Mouse (Mus musculus): ENCODE data around the gene Hecw2.

Gene Hecw2

DNA sequence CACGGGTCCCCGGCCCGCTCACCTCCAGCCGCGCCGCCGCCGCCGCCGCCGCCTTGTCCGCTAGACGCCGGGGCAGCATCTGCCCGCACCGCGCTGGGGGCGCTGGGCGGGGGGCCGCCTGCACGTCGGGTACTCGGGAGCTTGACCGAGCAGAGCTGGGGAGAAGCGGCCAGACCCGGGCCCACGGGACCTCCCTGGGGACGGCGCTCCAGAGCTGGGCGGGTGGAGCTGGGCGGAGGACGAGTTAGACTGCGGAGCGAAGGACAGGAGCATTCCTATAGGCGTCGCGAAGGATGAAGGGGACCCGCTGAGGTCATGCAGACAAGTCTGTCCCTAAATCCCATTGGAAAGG, at the start of gene Hecw2:
Gene Hecw2, minus strand, starts transcription at position 215 of the 352 bp plus-strand sequence.
- DNase-seq (ENCODE audit: low spot score), result no peak

- no peak for DNase-seq (ENCODE audit: low spot score)
These were observed 47.8 kb upstream of the Hecw2 start for GRCm38 (mm10) chr1:54242722-54243121.

GRCm38 (mm10) chr1:54220273-54220672, 25.3 kb upstream of the Hecw2 start:
- DNase-seq (ENCODE audit: low spot score), result no peak

DNA sequence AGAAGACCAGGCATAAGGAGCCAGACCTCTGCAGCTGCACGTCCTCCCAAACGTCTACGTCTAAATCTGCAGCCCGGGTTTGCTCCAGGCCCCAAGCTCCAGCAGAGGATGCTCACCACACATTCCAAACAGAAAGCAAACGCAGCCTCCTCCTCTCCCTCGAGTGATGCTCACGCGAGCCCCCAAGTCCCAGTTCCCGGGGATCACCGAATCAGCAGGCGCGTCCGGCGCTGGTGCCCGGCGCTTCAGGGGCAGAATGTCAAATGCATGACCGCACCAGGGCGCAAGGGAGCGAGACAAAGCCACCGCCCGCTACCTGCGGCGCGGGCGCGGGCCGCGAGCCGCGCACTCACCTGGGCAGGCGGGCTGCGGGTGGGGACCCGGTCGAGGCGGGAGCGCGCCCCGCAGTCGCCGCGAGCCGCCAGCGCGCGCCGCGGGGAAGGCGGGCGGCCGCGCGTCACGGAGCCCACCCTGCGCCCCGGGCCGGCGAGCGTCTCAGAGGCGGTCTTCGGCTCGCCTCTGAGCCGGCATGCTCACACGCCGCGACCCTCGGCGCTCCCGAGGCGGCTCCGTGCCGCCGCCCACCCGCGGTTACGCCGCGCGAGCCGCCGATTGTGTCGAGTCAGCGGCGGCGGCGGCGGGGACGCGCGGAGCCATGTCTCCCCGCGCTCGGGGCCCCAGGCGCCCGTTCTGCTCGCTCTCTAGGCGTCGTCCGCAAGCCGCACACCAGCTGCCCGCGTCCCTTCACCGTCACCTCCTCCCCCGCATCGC, 600 bp downstream of the Hecw2 start:
- peak; percentile 55 for DNase-seq (ENCODE audit: low spot score)

DNA sequence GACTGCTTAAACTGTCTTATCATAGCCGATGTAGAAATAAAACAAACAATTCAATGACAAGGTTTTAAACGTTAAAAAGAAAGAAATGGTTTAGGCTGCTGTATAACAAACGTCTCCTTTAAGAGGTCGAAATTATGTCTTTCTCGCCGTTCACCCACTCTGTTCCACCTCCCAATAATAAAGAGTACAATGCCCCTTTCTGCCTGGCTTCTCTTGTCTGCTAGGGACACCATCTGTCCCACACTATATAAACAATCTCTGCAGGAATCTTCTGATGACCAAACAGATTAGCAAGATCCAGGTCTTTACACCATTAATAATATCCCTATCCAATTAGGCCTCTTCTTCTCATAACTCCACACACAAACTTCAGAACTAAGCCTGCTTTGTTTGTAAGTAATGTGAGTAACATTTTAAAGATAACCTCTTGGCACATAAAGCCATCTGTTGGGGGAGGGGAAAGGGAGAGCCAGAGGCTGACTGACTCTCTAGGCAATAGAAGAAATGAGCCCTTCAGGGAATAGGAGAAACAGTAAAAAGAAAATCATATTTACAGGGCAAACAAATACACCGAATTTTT, 1.7 kb downstream of the Hecw2 start:
- DNase-seq (ENCODE audit: low spot score), result no peak

- DNase-seq (ENCODE audit: low spot score), result no peak
These were observed 7.4 kb downstream of the Hecw2 start for GRCm38 (mm10) chr1:54187579-54187978.

GRCm38 (mm10) chr1:54186347-54186746, 8.6 kb downstream of the Hecw2 start:
- DNase-seq (ENCODE audit: low spot score), result no peak

- no peak for DNase-seq (ENCODE audit: low spot score)
These were observed 14.3 kb downstream of the Hecw2 start for GRCm38 (mm10) chr1:54180663-54181062.

GRCm38 (mm10) chr1:54179179-54179578, 15.8 kb downstream of the Hecw2 start:
- no peak for DNase-seq (ENCODE audit: low spot score)

- no peak for DNase-seq (ENCODE audit: low spot score)
These were observed 18.4 kb downstream of the Hecw2 start for GRCm38 (mm10) chr1:54176592-54176991.

GRCm38 (mm10) chr1:54168014-54168413, 27.0 kb downstream of the Hecw2 start:
- DNase-seq (ENCODE audit: low spot score), result no peak

DNA sequence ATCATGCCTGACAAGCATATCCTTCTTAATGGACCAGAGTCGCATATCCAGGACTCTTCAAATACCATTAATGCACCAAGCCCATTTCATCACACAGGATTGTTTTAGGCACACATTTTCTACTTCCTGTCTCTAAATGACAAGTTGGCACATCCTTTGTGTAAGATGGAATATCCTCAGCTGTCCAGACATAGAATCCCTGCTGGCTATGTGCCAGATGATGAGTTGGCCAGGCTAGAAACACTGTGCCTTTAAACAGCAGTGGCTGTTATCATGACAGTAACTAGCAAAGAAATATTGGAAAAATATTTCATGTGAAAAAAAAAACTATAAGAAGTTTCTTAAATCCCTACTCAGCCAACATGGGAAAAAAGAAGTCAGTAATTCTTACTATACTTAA, 35.4 kb downstream of the Hecw2 start:
- DNase-seq (ENCODE audit: low spot score), result no peak

DNA sequence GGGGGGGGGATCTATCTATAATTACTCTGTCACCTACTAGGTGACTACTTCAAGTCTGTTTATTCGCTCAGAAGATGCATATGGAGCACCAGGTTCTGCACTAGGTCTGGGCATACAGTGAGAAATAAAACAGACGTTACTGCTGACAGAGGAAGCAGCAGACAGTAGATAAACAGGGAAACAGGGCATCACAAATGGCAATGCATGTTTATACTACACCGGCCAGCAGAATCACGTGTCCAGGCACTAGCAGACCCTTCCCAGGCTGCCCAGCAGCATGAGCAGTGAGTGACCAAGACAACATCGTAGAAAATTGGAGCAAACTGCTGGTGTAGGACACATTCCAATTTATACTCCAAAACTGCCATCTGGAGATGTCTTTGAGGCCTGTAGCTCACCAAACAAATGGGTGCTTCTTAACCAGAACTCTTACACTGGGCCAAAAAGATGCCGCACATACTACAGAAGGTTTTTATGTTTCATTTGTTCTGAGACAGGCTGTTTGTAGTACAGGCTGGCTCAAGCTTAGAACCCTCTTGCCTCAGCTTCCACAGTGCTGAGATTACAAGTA, 41.7 kb downstream of the Hecw2 start:
- DNase-seq (ENCODE audit: low spot score), result no peak

DNA sequence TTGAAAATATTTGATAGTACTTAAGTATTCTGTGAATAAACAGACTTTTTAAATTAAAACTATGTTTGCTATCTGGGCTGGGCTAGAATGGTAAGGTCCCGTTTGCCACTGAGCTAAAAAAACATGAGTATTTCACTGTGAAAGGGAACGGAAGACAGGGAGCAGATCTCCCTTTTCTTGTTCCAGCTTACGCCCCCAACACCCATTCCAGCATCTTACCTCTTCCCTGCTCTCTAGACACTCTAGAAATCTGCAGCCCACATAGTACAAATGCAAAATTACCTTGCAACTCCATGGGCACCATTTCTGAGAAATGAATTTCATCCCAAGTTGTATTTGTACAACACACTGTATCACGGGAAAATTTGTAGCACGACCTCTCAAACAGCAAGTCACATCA, 49.9 kb downstream of the Hecw2 start:
- DNase-seq (ENCODE audit: low spot score), result no peak

- DNase-seq (ENCODE audit: low spot score), result no peak
These were observed 61.0 kb downstream of the Hecw2 start for GRCm38 (mm10) chr1:54133802-54134436.

- DNase-seq (ENCODE audit: low spot score), result peak; percentile 22
These were observed 66.1 kb downstream of the Hecw2 start for GRCm38 (mm10) chr1:54128714-54129431.

DNA sequence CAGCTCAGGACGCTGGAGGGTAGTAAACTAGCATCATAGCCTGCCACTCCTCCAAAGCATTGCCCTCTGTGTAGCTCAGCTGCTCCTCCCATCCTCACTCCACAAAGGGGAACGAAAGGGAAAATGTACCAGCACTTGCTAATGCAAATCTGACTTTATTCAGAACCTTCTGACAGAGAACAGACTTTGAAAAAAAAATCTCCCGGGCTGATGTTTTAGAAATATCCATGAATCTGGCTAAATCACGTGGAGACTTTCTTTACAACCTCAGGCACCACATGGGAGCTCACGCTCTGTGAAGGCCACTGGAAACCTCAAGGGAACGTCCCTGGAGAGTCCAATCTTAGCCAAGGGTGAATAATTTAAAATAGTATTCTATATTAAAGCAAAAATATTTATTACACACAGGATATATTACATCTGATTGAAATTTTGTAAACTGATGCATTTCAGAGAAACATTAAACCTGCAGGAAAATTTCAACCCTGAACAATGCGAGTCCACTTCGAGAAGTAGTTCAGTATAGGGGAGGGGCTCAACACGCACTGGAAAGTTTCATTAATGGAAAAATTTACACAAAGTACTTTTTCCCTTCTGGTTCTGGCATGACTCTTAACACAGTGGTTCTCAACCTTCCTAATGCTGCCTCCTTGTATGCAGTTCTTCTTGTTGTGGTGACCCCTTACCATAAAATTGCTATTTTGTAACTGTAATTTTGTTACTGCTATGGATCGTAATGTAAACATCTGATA, 67.8 kb downstream of the Hecw2 start:
- no peak for DNase-seq (ENCODE audit: low spot score)

DNA sequence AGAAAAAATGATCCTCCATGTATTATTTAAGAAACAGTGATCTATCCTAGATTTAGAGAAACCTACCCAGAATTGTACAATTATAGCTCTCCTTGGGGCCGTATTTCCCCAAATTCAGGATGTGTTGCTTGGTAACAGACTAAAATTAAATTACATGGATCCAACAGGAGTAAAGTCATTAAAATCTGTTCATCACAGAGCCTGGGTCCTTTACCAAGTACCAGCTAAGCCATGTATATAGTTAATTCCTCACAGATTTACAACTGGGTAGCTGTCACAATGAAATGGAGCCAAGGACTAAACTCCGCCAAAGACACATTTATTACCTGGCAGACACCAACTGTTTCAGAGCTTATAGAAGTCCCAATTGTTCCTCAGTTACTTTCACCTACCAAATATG, 72.4 kb downstream of the Hecw2 start:
- no peak for DNase-seq (ENCODE audit: low spot score)

DNA sequence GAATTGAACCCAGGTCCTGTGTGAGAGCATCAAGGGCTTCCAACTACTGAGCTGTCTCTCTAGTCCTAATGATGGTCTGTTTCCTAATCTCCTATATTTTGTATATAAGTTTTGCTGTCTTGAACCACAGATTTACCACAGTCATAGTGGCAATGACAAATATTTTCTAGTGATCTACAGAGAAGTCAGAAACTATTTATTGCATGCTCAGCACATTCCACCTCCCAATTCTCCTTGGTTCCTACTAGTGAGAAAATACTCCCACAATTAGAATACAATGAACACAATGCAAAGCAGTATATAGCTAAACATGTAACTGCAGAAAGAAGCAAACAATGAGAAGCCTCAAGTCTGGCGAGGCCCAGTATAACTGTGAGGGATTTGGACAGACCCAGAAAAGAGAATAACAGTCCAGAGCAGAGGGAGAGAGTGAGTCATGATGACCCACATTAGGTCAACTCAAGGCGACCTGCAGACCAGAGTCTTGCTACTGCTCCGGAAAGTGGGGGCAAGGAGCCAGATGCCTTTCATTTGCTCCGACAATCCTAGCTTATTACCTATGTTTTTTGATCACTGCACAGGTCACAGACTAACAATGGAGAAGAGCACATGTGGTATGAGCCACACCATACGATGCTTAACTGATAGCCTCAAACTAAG, 73.8 kb downstream of the Hecw2 start:
- DNase-seq (ENCODE audit: low spot score), result no peak

GRCm38 (mm10) chr1:54119638-54120320, 75.2 kb downstream of the Hecw2 start:
- no peak for DNase-seq (ENCODE audit: low spot score)

All from layer of hippocampus, adult 9-10 months (tissue).